Mouse (Mus musculus): ENCODE measurements around the gene Prrt1. TPM values are rescaled to one million over a fixed set of nuclear protein-coding genes. Genes with fewer than 3 reads are reported as not detected.

Gene Prrt1
- polyA plus RNA-seq, 1 experiment from 2014 or later = 0.55 TPM

DNA sequence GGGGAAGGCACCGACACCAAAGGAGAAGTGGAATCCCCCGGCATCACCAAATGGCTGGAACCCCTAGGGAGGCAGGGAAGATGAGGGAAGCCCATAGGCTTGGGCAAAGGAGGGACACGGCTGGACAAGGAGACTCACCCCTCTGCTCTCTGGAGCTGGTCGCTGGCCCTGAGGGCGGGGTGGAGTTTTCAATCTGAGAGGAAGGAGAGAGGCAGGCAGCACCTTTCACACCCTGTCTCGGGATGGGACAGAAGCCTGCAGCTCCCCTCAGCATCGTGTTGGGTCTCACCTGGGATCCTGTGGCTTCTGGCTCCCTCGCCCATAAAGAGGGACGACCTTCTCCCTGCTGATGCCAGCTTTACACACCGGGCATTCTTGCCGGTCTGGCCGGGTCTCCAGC is 27.5 kb upstream of the Prrt1 start:
- H3K27ac ChIP-seq = no peak overlapping the region
- H3K27me3 ChIP-seq = no peaks in the 10 kb centered on the region
- H3K9me3 ChIP-seq = no peaks in the 10 kb centered on the region
- 82% methylated on average over 12 of the region's 12 CpGs for WGBS
- H3K36me3 ChIP-seq = peaks cover 30% of the 10 kb centered on the region
- peak overlapping the region; percentile 90; the same call in 1 of the 2 replicates for H3K4me3 ChIP-seq
- ATAC-seq (ENCODE audit: insufficient number of reproducible peaks, insufficient read depth, low FRiP score, low TSS enrichment, low read depth) = no peak
- no peak overlapping the region for H3K9ac ChIP-seq
- peak overlapping the region; percentile 86; the same call in 1 of the 2 replicates for H3K4me2 ChIP-seq
- peaks cover 40% of the 10 kb centered on the region for H3K4me1 ChIP-seq

DNA sequence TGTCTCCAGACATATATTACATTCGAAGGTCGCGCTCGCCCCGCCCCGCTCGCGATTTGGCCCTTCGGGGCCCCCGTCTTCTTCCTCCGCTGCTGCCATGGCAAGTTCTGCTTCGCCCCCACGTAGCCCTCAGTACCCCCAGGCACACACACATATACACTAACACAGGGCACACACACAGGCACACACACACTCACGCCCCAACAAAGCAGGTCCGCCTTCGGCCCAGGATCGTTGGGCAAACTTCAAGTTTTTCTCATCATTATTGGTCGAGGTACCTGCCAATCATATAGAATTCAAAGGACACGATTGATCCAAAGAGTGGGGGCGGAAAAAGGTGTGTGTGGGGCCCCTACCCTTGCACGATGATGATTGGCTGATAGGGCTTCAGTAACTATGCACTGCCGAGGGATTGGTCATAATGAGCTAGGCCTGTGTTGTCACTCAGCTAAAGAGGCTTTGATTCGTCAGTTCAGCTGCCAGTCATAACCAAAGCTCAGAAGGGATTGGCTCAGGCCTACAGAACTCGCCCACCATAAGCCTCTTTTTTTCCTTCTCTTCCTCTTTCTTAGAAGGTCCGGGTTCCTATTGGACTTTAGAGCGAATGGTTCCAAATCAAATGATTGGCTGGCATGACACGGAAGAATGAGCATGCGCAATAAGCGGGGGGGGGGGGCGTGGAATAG is 25.8 kb upstream of the Prrt1 start, which contains the start of gene Rnf5:
TSS of gene Rnf5 (minus strand) at position 316 of the 686 bp plus-strand sequence.
- H3K27me3 ChIP-seq = no peaks in the 10 kb centered on the region
- H3K4me3 ChIP-seq = peak within 1 kb of the TSS; percentile 90
- peak within 1 kb of the TSS; percentile 92 for H3K9ac ChIP-seq
- peak; percentile 96 for ATAC-seq (ENCODE audit: insufficient number of reproducible peaks, insufficient read depth, low FRiP score, low TSS enrichment, low read depth)
- H3K4me1 ChIP-seq = peaks cover 39% of the 10 kb centered on the region
- H3K27ac ChIP-seq = peak within 1 kb of the TSS; percentile 89
- peak within 1 kb of the TSS; percentile 95 for H3K4me2 ChIP-seq
- WGBS = under 1% methylated on average over 30 of the region's 30 CpGs
- H3K36me3 ChIP-seq = peaks cover 33% of the 10 kb centered on the region
- H3K9me3 ChIP-seq = no peaks in the 10 kb centered on the region

DNA sequence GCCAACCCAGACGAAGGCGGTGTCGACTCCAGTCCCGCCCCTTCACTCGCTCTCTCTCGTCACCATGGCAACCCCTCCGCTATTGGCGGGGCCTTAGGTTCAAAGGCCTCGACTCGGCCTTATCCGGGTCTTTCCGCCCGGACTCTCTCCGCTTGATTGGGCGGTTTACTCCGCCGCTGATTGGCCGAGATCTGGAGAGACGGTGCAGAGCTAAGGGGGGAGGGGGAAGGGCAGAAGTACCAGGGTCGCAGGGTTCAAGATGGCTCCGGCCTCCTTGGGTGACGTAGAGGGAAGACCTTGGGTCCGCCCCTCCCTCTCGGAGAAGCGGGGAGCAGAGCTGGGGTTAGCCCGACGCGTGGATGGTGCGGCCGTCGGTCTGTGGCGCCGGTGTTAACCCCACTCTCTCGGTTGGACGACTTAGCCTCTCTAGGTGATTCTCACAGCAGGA is 25.2 kb upstream of the Prrt1 start, which contains the start of gene Agpat1:
TSS of gene Agpat1 (plus strand) at position 202 of the 448 bp plus-strand sequence.
- peak within 1 kb of the TSS; percentile 95 for H3K4me2 ChIP-seq
- peak within 1 kb of the TSS; percentile 90 for H3K4me3 ChIP-seq
- H3K9me3 ChIP-seq = no peaks in the 10 kb centered on the region
- H3K9ac ChIP-seq = peak within 1 kb of the TSS; percentile 92
- H3K4me1 ChIP-seq = peaks cover 41% of the 10 kb centered on the region
- no peaks in the 10 kb centered on the region for H3K27me3 ChIP-seq
- WGBS = under 1% methylated on average over 35 of the region's 35 CpGs
- H3K27ac ChIP-seq = peak within 1 kb of the TSS; percentile 89
- peaks cover 30% of the 10 kb centered on the region for H3K36me3 ChIP-seq
- ATAC-seq (ENCODE audit: insufficient number of reproducible peaks, insufficient read depth, low FRiP score, low TSS enrichment, low read depth) = peak; percentile 84

DNA sequence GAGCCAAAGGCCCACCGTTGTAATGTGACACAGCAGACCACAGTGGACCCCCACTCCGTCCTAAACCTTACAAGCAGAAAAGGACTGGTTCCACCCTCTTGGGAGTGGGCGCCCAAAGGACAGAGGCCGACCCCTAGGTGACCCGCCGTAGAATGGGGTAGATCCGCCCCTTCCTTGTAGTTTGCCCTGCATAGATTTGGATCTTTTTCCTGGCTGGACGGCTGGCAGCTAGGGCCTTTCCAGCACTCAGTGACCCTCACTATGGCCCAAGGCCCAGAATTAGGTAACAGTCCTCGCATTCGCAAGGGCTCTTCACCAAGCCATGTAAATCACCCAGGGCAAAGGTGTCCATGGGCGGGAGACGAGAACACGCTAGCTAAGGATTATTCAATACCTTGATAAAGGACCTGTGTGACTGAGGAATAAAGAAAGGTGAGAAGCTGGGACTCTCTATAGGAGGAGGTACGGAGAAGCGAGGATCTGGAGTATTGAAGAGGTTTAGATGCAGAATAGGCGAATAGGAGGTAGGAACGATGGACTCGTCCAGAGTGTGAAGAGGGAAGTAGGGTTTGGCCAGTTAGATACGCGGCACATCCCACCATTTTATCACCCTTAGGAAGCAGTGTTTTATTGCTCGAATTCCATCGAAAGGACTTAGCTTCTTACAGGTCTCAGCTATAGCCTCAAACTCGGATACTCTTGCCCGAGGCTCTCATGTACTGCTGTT is 24.7 kb upstream of the Prrt1 start:
- ATAC-seq (ENCODE audit: insufficient number of reproducible peaks, insufficient read depth, low FRiP score, low TSS enrichment, low read depth) = no peak
- H3K9me3 ChIP-seq = no peaks in the 10 kb centered on the region
- WGBS = 16% methylated on average over 24 of the region's 24 CpGs
- H3K4me2 ChIP-seq = peak overlapping the region; percentile 95
- H3K27ac ChIP-seq = peak overlapping the region; percentile 89
- H3K4me1 ChIP-seq = peaks cover 41% of the 10 kb centered on the region
- peaks cover 29% of the 10 kb centered on the region for H3K36me3 ChIP-seq
- H3K27me3 ChIP-seq = no peaks in the 10 kb centered on the region
- peak overlapping the region; percentile 92 for H3K9ac ChIP-seq
- H3K4me3 ChIP-seq = peak overlapping the region; percentile 90

DNA sequence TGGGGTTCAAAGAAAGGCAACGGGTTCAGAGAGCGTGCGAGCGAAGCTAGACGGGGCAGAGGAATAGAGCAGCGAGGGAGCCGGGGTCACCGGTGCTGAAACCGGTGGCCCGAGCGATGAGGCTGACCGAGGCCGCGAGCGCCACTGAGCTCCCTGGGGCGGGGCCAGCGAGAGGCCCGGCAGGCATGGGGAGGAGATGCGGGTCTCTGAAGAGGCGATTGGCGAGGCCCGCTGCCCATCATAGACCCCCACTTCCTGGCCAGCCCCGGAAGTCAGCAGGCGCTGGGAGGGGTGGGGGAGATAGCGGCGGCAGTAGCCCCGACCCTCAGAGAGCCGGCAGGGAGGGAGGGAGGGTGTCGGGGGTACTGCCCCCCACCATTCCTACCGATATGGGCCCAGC is 23.7 kb upstream of the Prrt1 start:
- Histone ChIP-seq H3K9me3 (no peaks in the 10 kb centered on the region), H3K9ac (peak overlapping the region; percentile 92), H3K4me3 (peak overlapping the region; percentile 90), H3K27ac (peak overlapping the region; percentile 89), H3K36me3 (peaks cover 25% of the 10 kb centered on the region), H3K4me2 (peak overlapping the region; percentile 95), H3K27me3 (no peaks in the 10 kb centered on the region), H3K4me1 (peaks cover 41% of the 10 kb centered on the region)
- ATAC-seq (ENCODE audit: insufficient number of reproducible peaks, insufficient read depth, low FRiP score, low TSS enrichment, low read depth) = peak; percentile 53; the same call in 1 of the 2 replicates
- WGBS = under 1% methylated on average over 27 of the region's 30 CpGs

DNA sequence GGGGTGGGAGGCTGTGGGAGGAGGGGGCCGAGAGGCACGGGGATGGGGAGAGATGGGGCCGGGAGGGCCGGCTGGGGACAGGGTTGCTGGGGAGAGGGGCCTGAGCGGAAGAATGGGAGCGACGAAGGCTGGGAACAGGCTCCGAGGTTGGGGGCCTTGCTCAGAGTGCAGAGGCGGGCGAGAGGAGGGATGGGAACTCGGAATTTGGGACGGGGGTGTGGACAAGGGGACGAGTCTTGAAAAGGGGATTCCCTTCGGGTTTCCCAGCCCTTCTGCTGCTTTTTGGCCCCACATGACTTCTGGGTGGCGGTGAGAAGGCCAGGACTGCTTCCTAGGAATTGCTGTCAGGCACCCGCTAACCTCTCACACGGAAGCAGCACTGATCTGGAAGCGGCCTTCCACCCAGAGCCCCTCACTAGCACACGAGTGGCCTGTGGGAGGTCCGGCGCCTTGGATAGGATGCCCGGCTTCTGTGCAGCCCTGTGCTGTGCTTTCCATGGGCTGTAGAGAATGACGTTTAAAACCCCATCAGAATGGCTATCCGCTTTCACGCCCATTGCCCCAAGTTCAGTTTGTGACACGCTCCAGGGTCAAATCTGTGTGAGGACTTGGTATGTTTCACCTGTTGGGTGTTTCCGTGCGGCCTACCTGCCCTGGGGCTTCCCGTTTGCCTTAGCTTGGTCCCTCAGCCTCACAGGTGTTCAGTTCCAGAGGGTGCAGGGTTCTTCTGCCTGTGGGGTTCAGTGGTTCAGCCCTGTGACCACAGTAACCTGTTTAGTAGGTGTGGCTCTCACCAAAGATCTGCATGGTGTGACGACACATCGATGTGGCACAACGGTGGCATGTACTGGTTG is 22.9 kb upstream of the Prrt1 start:
- Histone ChIP-seq H3K36me3 (peaks cover 26% of the 10 kb centered on the region), H3K27me3 (no peaks in the 10 kb centered on the region), H3K9ac (peak overlapping the region; percentile 92), H3K9me3 (no peaks in the 10 kb centered on the region), H3K27ac (peak overlapping the region; percentile 89), H3K4me2 (peak overlapping the region; percentile 95), H3K4me3 (peak overlapping the region; percentile 90), H3K4me1 (peaks cover 41% of the 10 kb centered on the region)
- WGBS = 14% methylated on average over 32 of the region's 32 CpGs
- ATAC-seq (ENCODE audit: insufficient number of reproducible peaks, insufficient read depth, low FRiP score, low TSS enrichment, low read depth) = no peak

DNA sequence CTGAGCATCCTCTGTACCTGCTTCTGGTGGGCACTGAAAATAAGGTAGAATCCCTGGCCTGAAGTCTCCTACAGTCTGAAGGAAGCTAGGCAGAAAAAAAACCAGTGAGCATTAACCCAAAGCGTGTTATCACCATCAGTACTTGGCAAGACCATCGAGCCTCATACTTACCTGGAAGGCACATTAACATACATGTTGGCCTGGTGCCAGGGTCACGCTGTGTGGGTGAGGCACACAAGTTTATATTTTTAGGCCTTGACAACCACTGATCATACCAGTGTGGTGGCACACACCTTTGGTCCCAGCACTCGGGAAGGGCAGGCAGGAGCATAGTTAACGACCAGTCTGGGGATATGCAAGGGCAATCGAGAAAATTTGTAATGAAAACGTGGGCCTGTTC is 21.3 kb upstream of the Prrt1 start:
- no peak overlapping the region for H3K4me2 ChIP-seq
- WGBS = 84% methylated on average over 7 of the region's 7 CpGs
- peaks cover 34% of the 10 kb centered on the region for H3K36me3 ChIP-seq
- no peak for ATAC-seq (ENCODE audit: insufficient number of reproducible peaks, insufficient read depth, low FRiP score, low TSS enrichment, low read depth)
- no peak overlapping the region for H3K27ac ChIP-seq
- H3K9me3 ChIP-seq = no peaks in the 10 kb centered on the region
- H3K9ac ChIP-seq = peak overlapping the region; percentile 55; the same call in 1 of the 2 replicates
- no peaks in the 10 kb centered on the region for H3K27me3 ChIP-seq
- no peak overlapping the region for H3K4me3 ChIP-seq
- peaks cover 33% of the 10 kb centered on the region for H3K4me1 ChIP-seq

DNA sequence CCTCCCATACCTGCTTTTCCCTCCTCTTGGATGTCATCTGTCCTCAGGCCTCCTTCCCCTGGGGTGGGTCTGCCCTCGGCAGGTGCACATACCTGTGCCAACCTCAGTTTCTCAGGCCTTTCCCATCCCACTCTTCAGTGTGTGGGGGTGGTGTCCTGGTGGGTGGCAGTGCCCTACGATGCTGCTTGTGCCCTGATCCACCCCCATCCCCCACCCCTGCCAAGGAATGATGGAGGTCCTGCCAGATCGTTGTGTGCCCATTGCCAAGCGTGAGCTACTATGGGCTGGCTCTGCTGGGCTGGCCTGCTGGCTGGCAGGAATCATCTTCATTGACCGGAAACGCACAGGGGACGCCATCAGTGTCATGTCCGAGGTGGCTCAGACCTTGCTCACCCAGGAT is 18.3 kb upstream of the Prrt1 start:
- peaks cover 59% of the 10 kb centered on the region for H3K36me3 ChIP-seq
- no peak overlapping the region for H3K9ac ChIP-seq
- H3K4me1 ChIP-seq = peaks cover 22% of the 10 kb centered on the region
- H3K4me3 ChIP-seq = no peak overlapping the region
- H3K27me3 ChIP-seq = no peaks in the 10 kb centered on the region
- 95% methylated on average over 8 of the region's 8 CpGs for WGBS
- H3K9me3 ChIP-seq = no peaks in the 10 kb centered on the region
- H3K27ac ChIP-seq = no peak overlapping the region
- no peak overlapping the region for H3K4me2 ChIP-seq
- ATAC-seq (ENCODE audit: insufficient number of reproducible peaks, insufficient read depth, low FRiP score, low TSS enrichment, low read depth) = no peak

DNA sequence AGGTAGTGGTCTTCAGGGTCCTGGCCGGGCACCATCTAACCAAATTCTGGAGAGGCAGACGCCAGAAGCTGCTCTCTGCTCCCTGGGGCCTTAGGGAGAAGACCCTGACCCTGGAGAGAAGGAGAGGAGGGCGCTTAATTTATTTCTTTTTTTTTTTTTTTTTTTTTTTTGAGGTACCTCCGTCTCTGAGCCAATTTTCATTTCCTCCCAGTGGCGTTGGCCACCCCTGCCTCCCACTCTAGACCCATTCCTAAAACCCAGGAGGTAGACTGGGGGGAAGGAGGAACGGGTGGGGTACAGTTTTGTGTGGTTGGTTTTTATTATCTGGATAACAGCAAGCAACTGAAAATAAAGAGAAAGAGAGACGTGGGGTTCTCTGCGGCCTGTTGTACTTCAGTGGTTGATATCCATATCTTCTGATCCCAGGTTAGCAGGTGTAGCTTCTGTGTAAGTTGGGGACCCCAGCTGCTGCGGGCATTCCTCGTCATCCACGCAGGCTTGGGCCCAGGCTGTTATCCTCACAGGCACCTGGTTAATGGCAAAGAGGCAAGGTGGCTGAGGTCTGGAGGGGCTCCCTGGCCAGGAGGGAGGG is 16.2 kb upstream of the Prrt1 start:
- Histone ChIP-seq H3K9me3 (no peaks in the 10 kb centered on the region), H3K27ac (no peak overlapping the region), H3K27me3 (no peaks in the 10 kb centered on the region), H3K4me2 (no peak overlapping the region), H3K4me3 (no peak overlapping the region), H3K4me1 (peaks cover 6% of the 10 kb centered on the region; the same call in 1 of the 2 replicates), H3K36me3 (peaks cover 71% of the 10 kb centered on the region), H3K9ac (no peak overlapping the region)
- ATAC-seq (ENCODE audit: insufficient number of reproducible peaks, insufficient read depth, low FRiP score, low TSS enrichment, low read depth) = no peak
- WGBS = 83% methylated on average over 11 of the region's 11 CpGs

DNA sequence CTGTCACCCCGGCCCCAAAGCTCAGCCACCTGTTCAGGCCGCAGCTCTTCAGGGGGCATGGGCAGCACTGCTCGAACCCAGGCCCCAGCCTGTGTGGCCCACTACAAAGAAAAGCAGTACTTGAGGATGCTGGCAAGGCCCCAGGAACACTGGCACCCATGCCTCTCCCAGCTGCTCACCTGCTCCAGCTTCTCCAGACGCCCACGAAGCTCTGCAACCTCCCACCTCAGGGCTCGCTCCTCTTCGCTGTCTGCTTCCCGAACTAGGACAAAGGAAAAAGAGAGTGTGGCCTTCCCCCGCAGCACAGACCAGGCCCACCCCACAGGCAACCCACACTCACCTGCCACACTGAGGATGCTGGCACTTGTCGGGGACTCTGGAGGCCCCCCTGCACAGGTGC is 15.5 kb upstream of the Prrt1 start:
- H3K27ac ChIP-seq = no peak overlapping the region
- H3K9ac ChIP-seq = 0 out of 2 replicates have a peak overlapping the region, but pooled peaks have one; percentile 11
- peaks cover 71% of the 10 kb centered on the region for H3K36me3 ChIP-seq
- no peaks in the 10 kb centered on the region for H3K9me3 ChIP-seq
- H3K4me1 ChIP-seq = peaks cover under 1% of the 10 kb centered on the region; the same call in 1 of the 2 replicates
- H3K4me2 ChIP-seq = no peak overlapping the region
- ATAC-seq (ENCODE audit: insufficient number of reproducible peaks, insufficient read depth, low FRiP score, low TSS enrichment, low read depth) = no peak
- WGBS = 90% methylated on average over 10 of the region's 10 CpGs
- H3K4me3 ChIP-seq = no peak overlapping the region
- H3K27me3 ChIP-seq = no peaks in the 10 kb centered on the region

DNA sequence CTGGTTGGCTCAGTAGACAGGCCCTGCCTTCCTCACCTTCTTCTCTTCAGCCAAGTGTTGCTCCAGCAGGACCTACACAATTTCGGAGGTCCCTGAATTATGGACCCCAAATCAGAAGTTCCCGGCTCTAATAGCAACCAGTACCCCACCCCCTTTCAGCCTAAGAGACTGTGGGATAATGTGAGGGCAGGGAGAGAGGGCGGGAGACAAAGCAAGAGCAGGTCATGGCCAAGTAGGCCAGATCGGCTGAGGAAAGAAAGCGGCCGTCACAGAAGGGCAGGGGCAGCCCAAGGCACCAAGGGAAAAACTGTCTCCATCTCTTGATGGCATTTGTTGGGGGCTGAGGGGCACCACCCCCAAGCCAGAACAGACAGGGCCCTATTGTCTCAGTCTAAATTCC is 13.5 kb upstream of the Prrt1 start, which contains the start of gene Egfl8:
TSS of gene Egfl8 (minus strand) at position 101 of the 400 bp plus-strand sequence.
- Histone ChIP-seq H3K9me3 (no peaks in the 10 kb centered on the region), H3K4me2 (no peak within 1 kb of the TSS), H3K36me3 (peaks cover 69% of the 10 kb centered on the region), H3K4me1 (no peaks in the 10 kb centered on the region), H3K27me3 (no peaks in the 10 kb centered on the region), H3K4me3 (no peak within 1 kb of the TSS), H3K9ac (0 out of 2 replicates have a peak within 1 kb of the TSS, but pooled peaks have one; percentile 7), H3K27ac (peak within 1 kb of the TSS; percentile 16; the same call in 1 of the 2 replicates)
- WGBS = 46% methylated on average over 6 of the region's 6 CpGs
- no peak for ATAC-seq (ENCODE audit: insufficient number of reproducible peaks, insufficient read depth, low FRiP score, low TSS enrichment, low read depth)
